Mouse (Mus musculus) kidney, postnatal 25 days (tissue): ENCODE measurements at regions not wholly inside any gene's neighbourhood (a gene's known extent, or its start where the extent isn't known, plus 50 kb on each side); places are given as distances from the start of the nearest gene placed in this dataset.

Experiments used
- DNase-seq, 2 experiments: peaks; one replicate each; pipeline ENCODE4 v3.0.0; 2021; ENCODE audit warnings: mixed read lengths in 2 of 2

DNA sequence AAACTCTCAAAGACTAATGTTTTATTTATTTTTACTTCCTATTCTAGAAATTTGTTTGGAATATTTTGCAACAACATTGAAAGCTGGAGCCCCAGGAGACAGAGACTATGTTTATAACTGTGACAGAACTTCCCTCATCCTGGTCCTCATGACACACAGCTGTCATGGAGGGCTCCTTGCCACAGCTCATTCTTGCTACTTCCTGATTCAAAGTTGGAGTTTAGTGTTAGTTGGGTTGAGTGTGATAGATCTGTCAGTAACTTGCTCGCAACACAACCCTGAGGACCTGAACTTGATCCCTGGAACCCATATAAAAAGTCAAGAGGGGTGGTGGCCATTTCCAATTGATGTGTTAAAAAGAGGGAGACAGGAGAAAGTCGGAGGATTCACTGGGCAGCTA is 328.3 kb upstream of the Nox3 start:
- no peak for DNase-seq

DNA sequence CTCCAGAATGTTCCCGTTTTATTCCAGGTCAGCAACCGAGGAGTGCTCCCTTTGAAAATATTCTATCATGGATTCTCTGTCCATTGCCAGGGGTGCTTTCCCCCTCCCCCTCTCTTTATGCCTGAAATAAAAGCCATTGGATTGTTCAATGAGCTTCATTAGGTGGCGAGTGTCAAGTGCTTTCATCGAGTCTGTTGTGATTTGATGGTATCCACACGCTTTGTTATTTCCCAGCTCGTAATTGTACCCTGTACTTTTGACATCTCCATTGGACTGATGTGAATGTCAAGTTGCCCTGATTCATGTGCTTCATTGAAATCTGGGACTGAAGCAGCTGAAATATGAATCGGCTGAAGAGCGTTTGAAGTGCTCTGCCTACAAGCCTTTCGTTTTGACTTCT is 333.1 kb upstream of the Nox3 start:
- DNase-seq: no peak

GRCm38 (mm10) chr17:4034816-4035360 is 338.8 kb upstream of the Nox3 start:
- no peak for DNase-seq

GRCm38 (mm10) chr17:4040104-4040664 is 344.1 kb upstream of the Nox3 start:
- peak; percentile 16 to 47 for DNase-seq

DNA sequence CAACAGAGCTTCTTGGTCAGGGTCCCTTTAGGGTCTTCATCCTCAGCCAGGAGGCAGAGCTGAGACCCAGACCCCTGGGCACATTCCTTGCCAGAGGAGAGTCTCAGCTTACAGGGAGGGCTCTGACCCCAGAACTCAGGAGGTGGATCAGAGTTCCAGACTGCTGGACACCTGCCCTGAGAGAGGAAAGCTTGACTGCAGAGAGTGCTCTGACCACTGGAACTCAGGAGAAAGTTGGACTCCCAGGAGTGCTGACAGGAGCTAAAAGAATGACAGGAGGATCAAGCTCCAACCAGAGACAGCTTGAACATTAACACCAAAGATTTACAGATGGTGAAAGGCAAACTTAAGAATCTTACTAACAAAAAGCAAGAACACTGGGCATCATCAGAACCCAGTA is 364.1 kb upstream of the Nox3 start:
- DNase-seq: peak; percentile 14 to 53

- no peak for DNase-seq
Measured at GRCm38 (mm10) chr17:4073381-4073780, 377.3 kb upstream of the Nox3 start.

GRCm38 (mm10) chr17:4080564-4080963 is 384.5 kb upstream of the Nox3 start:
- no peak for DNase-seq

DNA sequence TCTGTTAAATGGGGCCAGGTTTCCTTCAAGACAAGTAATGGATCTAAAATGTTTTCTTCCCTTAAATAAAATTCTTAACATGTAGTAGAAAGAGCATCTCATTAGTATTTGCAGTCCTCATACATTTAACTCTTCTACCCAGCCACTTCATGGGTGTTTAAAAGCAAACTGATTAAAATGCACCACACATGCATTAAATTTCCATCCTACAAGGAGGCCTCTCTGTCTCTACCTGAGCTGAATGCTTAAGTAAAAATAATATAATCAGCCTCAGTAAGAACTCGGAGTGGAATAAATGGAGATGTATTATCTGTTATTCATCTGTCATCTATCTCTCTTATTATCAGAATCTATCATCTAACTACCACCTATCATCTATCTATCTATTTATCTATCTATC is 398.6 kb upstream of the Nox3 start:
- no peak for DNase-seq

GRCm38 (mm10) chr17:4103321-4103720 is 407.3 kb upstream of the Nox3 start:
- DNase-seq: no peak

GRCm38 (mm10) chr17:4109263-4109662 is 413.2 kb upstream of the Nox3 start:
- peak; percentile 40 to 50 for DNase-seq

GRCm38 (mm10) chr17:4113021-4113420 is 417.0 kb upstream of the Nox3 start:
- DNase-seq: no peak

- no peak for DNase-seq
Measured at GRCm38 (mm10) chr17:4116476-4116875, 420.4 kb upstream of the Nox3 start.

GRCm38 (mm10) chr17:4133678-4134077 is 437.6 kb upstream of the Nox3 start:
- no peak for DNase-seq

GRCm38 (mm10) chr17:4163502-4163901 is 467.4 kb upstream of the Nox3 start:
- DNase-seq: no peak

DNA sequence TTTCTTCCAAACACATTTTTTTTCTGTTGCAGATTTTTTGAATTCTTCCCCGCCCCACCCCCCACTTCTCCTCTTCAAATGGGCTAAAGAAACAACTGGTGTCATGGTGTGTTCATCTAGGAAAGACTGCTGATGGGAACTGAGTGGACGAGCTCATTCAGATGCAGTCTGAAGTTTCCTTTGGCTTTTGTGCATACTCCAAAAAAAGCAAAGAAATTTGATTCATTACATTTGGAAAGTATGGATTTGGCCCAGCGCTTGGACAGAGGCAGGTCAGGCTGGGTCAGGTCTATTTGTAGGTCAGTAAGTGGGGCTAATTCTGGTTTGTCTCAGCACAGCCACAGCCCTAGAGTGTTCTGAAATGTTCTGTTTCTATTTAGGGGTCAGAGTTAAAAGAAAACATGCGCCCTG is 477.9 kb upstream of the Nox3 start:
- peak; percentile 46 to 74 for DNase-seq

GRCm38 (mm10) chr17:4175006-4175405 is 478.9 kb upstream of the Nox3 start:
- no peak for DNase-seq

DNA sequence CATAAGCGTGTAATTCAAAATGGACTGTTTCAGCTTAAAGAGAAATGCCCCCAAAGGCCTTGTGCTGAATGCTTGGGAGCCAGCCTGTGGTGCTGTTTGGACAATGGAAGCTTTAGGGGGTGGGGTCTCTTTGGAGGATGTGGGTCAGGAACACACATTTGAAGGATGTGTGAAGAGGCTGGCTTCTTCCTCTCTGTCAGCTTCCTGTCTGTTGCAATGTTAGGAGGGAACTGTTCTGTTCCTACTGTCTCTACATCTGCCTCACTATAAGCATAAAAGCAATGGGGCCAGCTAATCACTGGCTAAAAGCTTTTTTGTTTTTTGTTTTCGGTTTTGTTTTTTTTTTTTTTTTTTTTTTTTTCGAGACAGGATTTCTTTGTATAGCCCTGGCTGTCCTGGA is 480.5 kb upstream of the Nox3 start:
- DNase-seq: no peak

DNA sequence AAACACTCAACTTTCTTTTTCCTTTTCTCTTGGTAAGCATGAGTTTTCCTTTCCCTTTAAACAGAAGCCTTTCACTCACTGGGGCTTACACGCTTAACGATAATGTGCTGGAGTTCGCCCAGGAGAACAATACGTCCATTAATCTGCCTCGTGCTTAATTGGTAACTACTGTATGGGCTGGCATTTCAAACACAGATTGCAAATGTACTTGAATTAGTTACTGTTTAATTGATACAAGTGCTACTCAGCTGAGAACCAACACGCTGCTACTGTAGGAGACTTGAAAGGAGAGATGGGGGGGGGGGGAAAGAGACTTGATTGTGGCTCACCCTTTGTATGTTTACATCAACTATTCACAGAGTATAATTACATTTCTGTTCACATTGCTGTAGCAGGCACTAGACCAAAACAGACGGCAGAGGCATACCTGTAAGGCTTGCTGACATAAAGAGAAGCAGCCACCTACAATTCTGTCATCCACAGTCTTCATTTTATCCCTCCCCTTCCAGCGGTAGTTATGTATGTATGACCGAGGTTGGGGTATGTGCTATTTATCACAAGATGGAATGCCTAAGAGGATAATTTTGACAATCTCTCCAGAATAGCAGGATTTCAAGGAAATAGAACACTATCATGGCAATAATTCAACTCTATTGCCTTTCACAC is 481.6 kb upstream of the Nox3 start:
- peak in 1 of 2 experiments; percentile 13 for DNase-seq

DNA sequence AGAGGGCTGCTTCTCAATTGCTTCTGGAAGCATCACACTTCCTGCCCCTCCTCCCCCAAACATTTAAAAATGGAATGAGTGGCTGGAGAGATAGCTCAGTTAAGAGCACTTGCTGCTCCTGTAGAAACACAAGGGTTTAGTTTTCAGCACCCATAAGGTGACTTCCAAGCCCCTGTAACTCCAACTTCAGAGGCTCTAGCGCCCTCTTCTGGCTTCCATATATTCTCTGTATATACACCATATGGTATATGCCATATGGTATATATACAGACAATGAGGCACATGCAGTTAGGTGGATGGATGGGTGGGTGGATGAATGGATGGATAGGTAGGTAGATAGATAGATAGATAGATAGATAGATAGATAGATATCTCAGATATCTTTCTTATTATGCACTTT is 483.2 kb upstream of the Nox3 start:
- DNase-seq: no peak

GRCm38 (mm10) chr17:4182106-4182505 is 486.0 kb upstream of the Nox3 start:
- no peak for DNase-seq

DNA sequence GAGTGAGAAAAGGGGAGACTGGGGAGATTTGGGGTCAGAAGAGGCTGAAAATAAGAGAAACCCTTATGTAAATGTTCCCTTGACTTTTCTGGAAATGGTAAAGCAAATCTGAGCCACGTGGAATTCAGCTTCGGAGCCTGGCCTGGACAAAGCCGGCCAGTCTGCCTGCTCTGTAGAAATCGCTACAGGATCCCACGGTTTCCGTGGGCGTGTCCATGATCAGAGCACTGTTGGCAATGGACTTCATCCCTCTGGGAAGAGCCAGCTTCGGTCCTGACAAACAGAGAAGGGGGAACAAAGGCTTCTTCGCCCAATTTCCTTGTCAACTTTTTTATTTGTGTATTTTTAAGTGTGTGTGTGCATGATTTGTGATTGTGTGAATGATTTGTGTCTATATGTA is 490.7 kb upstream of the Nox3 start:
- DNase-seq: peak in 1 of 2 experiments; percentile 13

- DNase-seq: no peak
Measured at GRCm38 (mm10) chr17:4187606-4188005, 491.5 kb upstream of the Nox3 start.

DNA sequence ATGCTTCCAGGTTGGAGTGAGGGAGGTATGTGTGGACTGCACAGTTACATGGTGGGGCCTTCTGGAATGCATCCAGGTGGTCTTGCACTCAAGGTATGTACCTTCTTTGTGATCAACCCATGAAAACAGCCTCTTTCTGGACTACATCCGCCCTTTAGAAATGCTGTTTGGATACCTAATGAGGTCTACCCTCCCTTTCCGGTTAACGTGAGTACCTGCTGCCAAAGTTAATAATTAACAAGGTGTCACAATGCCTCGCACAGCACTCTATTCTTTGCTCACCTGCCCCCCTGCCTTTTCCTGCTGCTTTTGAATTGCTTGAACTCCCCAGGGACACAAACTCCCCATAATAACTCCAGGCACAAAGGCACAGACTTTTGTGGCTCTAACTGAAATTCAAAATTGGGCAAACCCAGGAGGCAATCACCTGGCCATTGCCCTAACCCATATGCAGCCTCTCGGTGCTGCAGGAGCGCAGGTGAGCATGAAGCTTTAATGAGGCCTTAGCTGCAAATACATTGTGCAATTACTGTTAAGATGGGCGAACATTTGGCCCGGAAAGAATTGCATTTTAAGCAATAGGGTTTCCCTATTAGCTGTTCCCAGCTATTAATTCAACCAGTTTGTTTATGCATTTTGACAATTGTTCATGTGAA is 500.9 kb upstream of the Nox3 start:
- peak; percentile 14 to 49 for DNase-seq

GRCm38 (mm10) chr17:4198001-4198400 is 501.9 kb upstream of the Nox3 start:
- DNase-seq: no peak
